Mouse (Mus musculus) adrenal gland, adult 10 weeks (tissue): ENCODE measurements around the gene Zfp330. TPM values are rescaled to one million over a fixed set of nuclear protein-coding genes. Genes with fewer than 3 reads are reported as not detected.

Source experiments
- polyA plus RNA-seq: library from polyadenylated mRNA; stranded (reverse); fragments of 350-450 nt; fragmentation: Illumina TruSeq; extraction: RNeasy Lipid Tissue Mini Kit (QIAGEN cat#74804); gene quantifications from one replicate; pipeline ENCODE4 v1.2.3, GENCODE M21; 2014; ENCODE audit warnings: low read depth, low replicate concordance

The Zfp330 gene
- 57.8 TPM for polyA plus RNA-seq

GRCm38 (mm10) chr8:82774093-82774422 is at the start of gene Zfp330:
Gene Zfp330 (minus strand): TSS chr8:82774160.

Other genes starting within 250 kb of the Zfp330 start
- 24.0 TPM for gene Rnf150, start 89.2 kb upstream of the Zfp330 start, polyA plus RNA-seq